8 mouse cellular contexts compared by ENCODE assay signal in genomic region chr7:80369461-80369860, GRCm38 (mm10). TPM values are rescaled to one million over a fixed set of nuclear protein-coding genes. Genes with fewer than 3 reads are reported as not detected.
DNase-seq lines count a peak whose midpoint lies in the region; ATAC-seq and TF ChIP-seq lines count a peak whose summit lies in the region.

No protein-coding gene starts in this region.

- no peaks in the 10 kb centered on the region for H3K9me3 ChIP-seq in liver, embryonic 14.5 days (ENCODE audit: control insufficient read depth, low read length)

- peak overlapping the region; percentile 71 for H3K4me2 ChIP-seq in liver, embryonic 14.5 days (ENCODE audit: low read depth)

- H3K4me1 ChIP-seq in thymus, adult 2 months (replicated peaks; ENCODE audit: control insufficient read depth, insufficient read depth, low read length), result peaks cover 43% of the 10 kb centered on the region
- peaks cover 0 to 7% of the 10 kb centered on the region in 2 experiments; a peak in 1 of 4 replicates for H3K4me1 ChIP-seq in liver, embryonic 14.5 days (replicated peaks; ENCODE audit: control insufficient read depth in 2 of 2, insufficient read depth in 2 of 2, low read length in 1 of 2)

- TF ChIP-seq POLR2A in thymus, adult 2 months (IDR thresholded peaks at IDR 0.05; ENCODE audit: control insufficient read depth, extremely low read depth, insufficient read depth, low read length, poor library complexity), result no peak

- no peak for ATAC-seq in cerebellum, adult (ENCODE audit: insufficient number of reproducible peaks, low FRiP score, low TSS enrichment)
- ATAC-seq in liver, embryonic 14.5 days (ENCODE audit: insufficient read depth), result no peak
- no peak for ATAC-seq in frontal cortex, adult (ENCODE audit: low TSS enrichment)

- peaks cover 16% of the 10 kb centered on the region for H3K36me3 ChIP-seq in thymus, adult 2 months (ENCODE audit: control insufficient read depth, insufficient read depth, low read length)
- no peaks in the 10 kb centered on the region for H3K36me3 ChIP-seq in liver, embryonic 14.5 days (replicated peaks; ENCODE audit: control insufficient read depth, insufficient read depth, low read depth)

- no peak for TF ChIP-seq CTCF in thymus, adult 2 months (IDR thresholded peaks at IDR 0.05; ENCODE audit: borderline replicate concordance, control insufficient read depth, extremely low read depth, insufficient read depth, low read length, poor library complexity)
- no peak for TF ChIP-seq CTCF in liver, embryonic 14.5 days (IDR thresholded peaks at IDR 0.05; ENCODE audit: low read depth)

- no peaks in the 10 kb centered on the region for H3K27me3 ChIP-seq in thymus, adult 2 months (ENCODE audit: control insufficient read depth, insufficient read depth, low read length)
- H3K27me3 ChIP-seq in liver, embryonic 14.5 days (ENCODE audit: control insufficient read depth, insufficient read depth, low read length), result peaks cover 23% of the 10 kb centered on the region

- no peak overlapping the region for H3K9ac ChIP-seq in liver, embryonic 14.5 days (replicated peaks)

- peak overlapping the region; percentile 10 for H3K4me3 ChIP-seq in thymus, adult 2 months (ENCODE audit: control insufficient read depth, insufficient read depth, low read length)
- H3K4me3 ChIP-seq in liver, embryonic 14.5 days (ENCODE audit: insufficient read depth in 1 of 2, low read depth in 2 of 2, low read length in 2 of 2), result no peak overlapping the region

- peak overlapping the region; percentile 59 for H3K27ac ChIP-seq in thymus, adult 2 months (ENCODE audit: control insufficient read depth, insufficient read depth, low read length)
- no peak overlapping the region for H3K27ac ChIP-seq in liver, embryonic 14.5 days

- no peak for TF ChIP-seq EP300 in liver, embryonic 14.5 days (IDR thresholded peaks at IDR 0.05; ENCODE audit: low read depth)

- 50% methylated on average over 5 of the region's 5 CpGs for WGBS in thymus, adult 2 months
- WGBS in liver, embryonic 14.5 days (ENCODE audit: insufficient replicate concordance), result 47% methylated on average over 5 of the region's 5 CpGs

- DNase-seq in cerebellum, adult 11-12 months, result peak; percentile 73
- no peak for DNase-seq in thymus, adult 2 months
- no peak for DNase-seq in thymus, postnatal 36 days
- DNase-seq in liver, embryonic 14.5 days (ENCODE audit: low read depth in 3 of 3, low spot score in 3 of 3), result no peak
- no peak for DNase-seq in adrenal gland, postnatal 14 days
- no peak for DNase-seq in adipocyte (ENCODE audit: low spot score)

RNA-seq across cellular contexts. Expression of gene Man2a2, which starts 1.7 kb away (rescaled TPM):
- 188 and 213 TPM in 2 replicates for polyA plus RNA-seq in thymus, adult 2 months (2012; rRNA removed)
- polyA plus RNA-seq in liver, embryonic 14.5 days (2012; rRNA removed), result 4.9 TPM in 2 replicates
- polyA plus RNA-seq in liver, embryonic 14.5 days (2014; fragmentation: Nextera tagmentation; extraction: Ambion mirVana), result 1.5 and 1.7 TPM in 2 replicates
- total RNA-seq in adrenal gland, postnatal 14 days (2021), result 61.4 and 82.8 TPM in 2 replicates

RNA-seq across cellular contexts. Expression of gene Fes, which starts 18.3 kb away (rescaled TPM):
- 21.6 and 27.3 TPM in 2 replicates for polyA plus RNA-seq in thymus, adult 2 months (2012; rRNA removed)
- 9.8 and 11.9 TPM in 2 replicates for polyA plus RNA-seq in liver, embryonic 14.5 days (2012; rRNA removed)
- 9.0 and 10.1 TPM in 2 replicates for polyA plus RNA-seq in liver, embryonic 14.5 days (2014; fragmentation: Nextera tagmentation; extraction: Ambion mirVana)
- 12.8 and 13.0 TPM in 2 replicates for total RNA-seq in adrenal gland, postnatal 14 days (2021)

RNA-seq across cellular contexts. Expression of gene Hddc3, which starts 26.6 kb away (rescaled TPM):
- 22.9 and 24.9 TPM in 2 replicates for polyA plus RNA-seq in thymus, adult 2 months (2012; rRNA removed)
- 5.0 and 5.3 TPM in 2 replicates for polyA plus RNA-seq in liver, embryonic 14.5 days (2012; rRNA removed)
- polyA plus RNA-seq in liver, embryonic 14.5 days (2014; fragmentation: Nextera tagmentation; extraction: Ambion mirVana), result 2.8 and 4.6 TPM in 2 replicates
- 35.1 and 44.2 TPM in 2 replicates for total RNA-seq in adrenal gland, postnatal 14 days (2021)

RNA-seq across cellular contexts. Expression of gene Unc45a, which starts 28.7 kb away (rescaled TPM):
- 97.7 and 105 TPM in 2 replicates for polyA plus RNA-seq in thymus, adult 2 months (2012; rRNA removed)
- polyA plus RNA-seq in liver, embryonic 14.5 days (2012; rRNA removed), result 3.8 and 7.1 TPM in 2 replicates
- 5.6 and 7.3 TPM in 2 replicates for polyA plus RNA-seq in liver, embryonic 14.5 days (2014; fragmentation: Nextera tagmentation; extraction: Ambion mirVana)
- total RNA-seq in adrenal gland, postnatal 14 days (2021), result 52.5 and 59.0 TPM in 2 replicates

RNA-seq across cellular contexts. Expression of gene Furin, which starts 35.8 kb away (rescaled TPM):
- 56.4 and 62.9 TPM in 2 replicates for polyA plus RNA-seq in thymus, adult 2 months (2012; rRNA removed)
- 6.0 and 6.7 TPM in 2 replicates for polyA plus RNA-seq in liver, embryonic 14.5 days (2012; rRNA removed)
- 3.8 and 4.5 TPM in 2 replicates for polyA plus RNA-seq in liver, embryonic 14.5 days (2014; fragmentation: Nextera tagmentation; extraction: Ambion mirVana)
- 138 and 140 TPM in 2 replicates for total RNA-seq in adrenal gland, postnatal 14 days (2021)

Comparison
In these comparisons a context has a peak if more than half of its experiments do, and no peak if none do; other contexts are left out.
1. RNA of gene Man2a2, which starts 1.7 kb away (polyA plus RNA-seq): 188 to 213 TPM in thymus, adult 2 months; 1.5 to 4.9 TPM in liver, embryonic 14.5 days; every median in the first group is over 10 times any median in the second.